Mouse (Mus musculus) spleen, postnatal 36 days (tissue): Measurements from ENCODE around the gene Bid.
"Not testable (repeated sequence)": the region's sequence is repeated elsewhere in the genome, so short reads cannot be mapped to it uniquely, and the experiment has no call there.

Experiments used
- DNase-seq, 2 experiments: peaks; one replicate each; pipeline ENCODE4 v3.0.0; 2022; ENCODE audit warnings: low spot score in 2 of 2, mixed read lengths in 1 of 2

The Bid gene

DNA sequence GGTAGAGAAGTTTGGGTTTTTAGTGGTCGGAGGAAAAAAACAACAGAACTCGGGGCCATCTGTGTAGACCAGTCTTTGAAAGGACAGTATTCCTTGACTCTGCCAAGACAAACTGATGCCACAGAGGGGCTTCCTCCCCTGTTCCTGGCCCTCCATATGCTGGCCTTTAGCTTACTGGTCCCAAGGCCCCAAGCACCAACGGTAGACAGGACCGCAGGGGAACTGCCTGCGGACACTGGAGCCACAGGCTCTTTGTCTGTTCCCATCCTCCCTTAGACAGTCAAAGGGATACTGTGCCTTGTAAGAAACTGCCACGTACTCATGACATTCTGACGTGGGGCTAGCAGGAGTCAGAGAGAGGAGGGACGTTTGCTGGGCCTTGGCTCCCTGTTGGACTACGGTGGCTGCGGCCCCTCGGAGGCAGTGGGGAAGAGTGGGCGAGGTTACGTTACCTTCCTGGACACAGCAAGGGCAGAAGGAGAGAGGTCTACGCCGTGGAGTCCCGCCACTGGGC lies 20.5 kb upstream of the Bid start:
- DNase-seq, result no peak

DNA sequence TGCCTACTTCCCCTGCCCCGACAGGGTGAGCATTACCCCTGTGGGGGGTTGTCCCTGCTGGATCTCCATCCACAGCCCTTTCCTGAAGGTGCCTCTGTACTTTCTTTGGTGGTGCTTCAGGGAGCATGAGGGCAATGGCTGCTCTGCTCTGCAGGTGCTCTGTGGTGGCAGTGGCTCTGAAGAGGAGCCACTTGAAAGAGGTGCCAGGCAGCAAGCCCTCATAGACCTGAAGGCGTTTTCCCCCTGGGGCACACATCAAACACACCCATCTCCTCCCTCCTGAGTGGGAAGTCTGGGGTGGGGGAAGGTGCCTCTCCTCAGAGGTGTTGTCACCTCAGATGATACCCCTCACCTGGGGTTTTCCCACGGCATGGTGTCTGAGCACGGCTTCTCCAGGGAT lies 17.5 kb upstream of the Bid start:
- DNase-seq, result peak in 1 of 2 experiments; percentile 22

DNA sequence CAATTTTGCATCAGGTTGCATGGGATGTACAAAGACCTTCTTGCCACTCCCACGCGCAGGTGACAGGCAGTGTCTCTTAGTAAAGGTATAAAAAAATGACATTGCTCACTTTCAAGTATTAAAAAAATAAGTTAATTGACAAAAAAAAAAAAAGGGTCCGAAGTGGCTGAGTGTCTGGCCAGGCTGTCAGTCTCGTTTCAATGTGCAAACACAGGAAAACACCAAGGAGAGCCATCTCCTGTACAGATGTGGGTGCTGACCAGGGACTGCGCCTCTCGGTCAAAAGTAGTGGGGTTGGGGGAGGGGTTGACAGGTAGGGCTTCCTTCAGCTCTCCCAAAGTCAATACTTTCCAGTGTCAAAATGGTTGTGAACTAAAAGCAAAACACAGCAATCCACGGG lies 17.0 kb upstream of the Bid start:
- no peak for DNase-seq

DNA sequence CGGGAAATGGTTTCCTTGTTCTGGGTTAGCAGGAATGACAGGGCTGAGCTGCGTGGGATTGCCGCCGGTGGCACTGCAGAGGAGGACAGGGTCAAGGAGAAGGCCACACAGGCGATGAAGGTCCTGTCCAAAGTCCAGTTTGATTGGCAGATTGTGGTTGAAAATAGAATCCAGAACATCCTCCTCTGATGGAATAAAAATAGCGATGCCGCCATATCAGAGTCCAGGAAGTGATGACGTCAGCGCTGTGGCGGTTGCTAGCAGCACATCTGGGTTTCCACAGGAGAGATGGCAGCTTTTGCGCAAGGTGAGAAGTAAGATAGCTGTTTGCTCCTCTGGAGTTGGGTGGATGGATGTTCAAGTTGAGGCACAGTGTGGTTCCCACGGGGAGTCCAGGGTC lies 15.9 kb upstream of the Bid start:
- DNase-seq, result no peak

DNA sequence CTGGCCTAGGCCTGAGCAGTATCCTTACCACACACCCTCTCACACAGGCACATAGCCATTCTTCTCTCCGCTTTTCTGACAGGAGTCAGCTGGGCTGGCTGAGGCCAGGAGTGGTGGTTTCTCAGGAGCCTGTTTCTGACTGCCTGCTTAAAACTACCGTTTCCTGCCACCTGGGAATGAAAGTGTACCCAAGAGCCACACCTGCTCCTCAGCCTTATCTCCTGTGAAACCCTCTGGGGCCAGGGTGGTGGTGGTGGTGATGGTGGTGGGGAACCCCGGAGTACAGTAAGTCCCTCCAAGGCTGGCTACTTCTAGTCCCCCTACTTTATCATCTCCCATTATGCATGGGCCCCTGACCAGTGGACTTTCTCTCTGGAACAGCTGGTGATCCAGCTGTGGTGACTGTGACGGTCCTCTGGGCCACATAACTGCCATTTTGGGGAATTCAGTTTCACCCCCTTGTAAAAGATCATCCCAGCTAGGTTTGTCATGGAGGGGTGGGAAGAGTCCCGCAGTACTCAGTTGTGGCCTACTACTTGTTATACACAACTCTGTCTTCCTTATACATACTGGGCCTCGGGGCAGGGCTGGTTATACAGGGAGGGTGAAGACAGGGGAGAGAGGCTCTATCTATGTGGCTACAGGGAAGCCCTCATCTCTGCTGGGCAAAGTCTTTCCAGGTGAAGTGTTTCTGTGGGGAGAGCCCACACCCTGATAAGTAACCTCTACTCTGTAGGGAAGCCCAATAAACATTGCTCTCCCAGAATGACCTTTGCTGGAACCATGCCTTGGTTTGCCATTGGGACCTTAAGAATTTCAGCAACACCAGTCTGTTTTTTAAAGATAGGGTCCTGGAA lies 14.0 kb upstream of the Bid start:
- peak; percentile 50 to 58 for DNase-seq

DNA sequence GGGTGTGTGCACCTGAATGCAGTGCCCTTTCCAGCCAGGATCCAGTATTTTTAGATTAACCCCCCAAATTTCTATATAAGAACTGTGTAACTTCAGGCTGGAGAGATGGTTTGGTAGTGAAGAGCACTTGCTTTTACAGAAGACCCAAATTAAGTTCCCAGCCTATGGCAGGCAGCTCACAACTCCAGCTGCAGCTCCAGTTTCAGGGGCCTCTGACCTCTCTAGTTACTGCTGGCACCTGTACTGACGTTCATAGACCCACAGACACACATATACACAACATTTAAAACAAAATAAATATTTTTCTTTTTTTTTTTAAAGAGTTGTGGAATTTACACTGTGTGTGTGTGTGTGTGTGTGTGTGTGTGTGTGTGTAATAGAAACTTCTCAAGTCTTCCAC lies 12.8 kb upstream of the Bid start:
- DNase-seq, result no peak

DNA sequence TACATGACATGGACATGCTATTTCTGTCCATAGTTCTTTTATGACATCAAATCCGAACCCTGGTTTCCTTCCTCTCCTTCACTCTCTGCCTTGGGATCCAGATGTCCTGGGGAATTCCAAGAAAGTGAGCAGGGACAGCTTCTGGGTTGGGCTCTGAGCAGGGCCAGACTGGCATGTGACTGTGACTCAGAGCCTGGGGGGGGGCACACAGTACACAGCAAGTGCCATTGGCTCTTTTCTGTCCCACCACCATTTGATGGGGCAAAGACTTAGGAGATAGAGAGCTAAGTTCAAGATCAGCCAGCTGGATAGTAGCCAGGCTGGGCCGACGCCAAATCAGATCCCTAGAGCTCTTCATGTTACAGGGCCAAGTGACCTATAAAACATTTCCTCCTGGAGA lies 11.1 kb upstream of the Bid start:
- no peak for DNase-seq

DNA sequence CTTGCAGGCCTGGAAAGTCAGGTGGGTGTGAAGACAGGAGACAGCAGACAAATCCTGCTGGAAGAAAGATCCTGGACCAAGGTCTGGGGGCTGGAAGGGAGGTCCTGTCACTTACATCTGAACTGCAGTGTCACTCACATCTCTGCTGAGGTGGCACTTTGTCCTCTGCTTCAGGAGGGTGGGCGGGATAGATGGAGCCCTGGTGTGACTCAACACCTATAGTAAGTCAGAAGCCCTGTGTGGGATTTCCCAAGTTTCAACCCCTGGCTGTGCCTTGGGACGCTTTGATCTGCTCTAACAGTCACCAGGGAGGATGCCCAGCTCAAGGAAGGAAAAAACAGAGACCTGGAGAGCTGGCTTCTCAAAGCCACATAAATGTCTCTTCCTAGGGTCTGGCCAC lies 10.2 kb upstream of the Bid start:
- no peak for DNase-seq

DNA sequence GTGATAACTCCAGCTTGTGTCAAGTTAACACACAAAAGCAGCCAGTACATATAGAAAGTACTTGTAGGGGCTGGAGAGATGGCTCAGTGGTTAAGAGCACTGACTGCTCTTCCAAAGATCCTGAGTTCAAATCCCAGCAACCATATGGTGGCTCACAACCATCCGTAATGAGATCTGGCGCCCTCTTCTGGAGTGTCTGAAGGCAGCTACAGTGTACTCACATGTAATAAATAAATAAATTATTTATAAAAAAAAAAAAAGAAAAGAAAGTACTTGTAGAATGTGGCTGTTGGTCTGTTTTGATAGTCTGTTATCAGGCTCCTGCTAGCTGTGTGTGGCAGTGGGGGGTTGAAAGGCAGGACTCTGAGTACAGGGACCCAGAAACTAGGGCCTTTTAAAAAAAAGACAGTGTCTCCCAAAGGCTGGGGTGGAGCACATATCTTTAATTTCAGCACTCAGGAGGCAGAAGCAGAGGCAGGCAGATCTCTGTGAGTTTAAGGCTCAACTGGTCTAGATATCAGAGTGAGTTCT lies 8.2 kb upstream of the Bid start:
- DNase-seq, result not testable (repeated sequence)

DNA sequence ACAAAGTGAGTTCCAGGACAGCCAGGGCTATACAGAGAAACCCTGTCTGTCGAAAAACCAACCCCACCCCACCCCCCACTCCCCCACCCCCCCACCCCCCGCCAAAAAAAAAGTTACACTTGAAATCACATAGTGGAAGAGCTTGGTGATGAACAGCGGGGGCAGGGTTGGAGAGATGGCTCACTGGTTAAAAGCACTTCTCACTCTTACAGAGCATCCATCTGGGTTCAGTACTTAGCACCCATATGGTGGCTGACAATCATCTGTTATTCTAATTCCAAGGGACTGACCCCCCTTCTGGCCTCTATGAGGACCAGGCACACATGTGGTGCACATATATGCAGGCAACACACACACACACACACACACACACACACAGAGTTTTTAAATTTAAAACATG lies 1.3 kb upstream of the Bid start:
- no peak for DNase-seq

DNA sequence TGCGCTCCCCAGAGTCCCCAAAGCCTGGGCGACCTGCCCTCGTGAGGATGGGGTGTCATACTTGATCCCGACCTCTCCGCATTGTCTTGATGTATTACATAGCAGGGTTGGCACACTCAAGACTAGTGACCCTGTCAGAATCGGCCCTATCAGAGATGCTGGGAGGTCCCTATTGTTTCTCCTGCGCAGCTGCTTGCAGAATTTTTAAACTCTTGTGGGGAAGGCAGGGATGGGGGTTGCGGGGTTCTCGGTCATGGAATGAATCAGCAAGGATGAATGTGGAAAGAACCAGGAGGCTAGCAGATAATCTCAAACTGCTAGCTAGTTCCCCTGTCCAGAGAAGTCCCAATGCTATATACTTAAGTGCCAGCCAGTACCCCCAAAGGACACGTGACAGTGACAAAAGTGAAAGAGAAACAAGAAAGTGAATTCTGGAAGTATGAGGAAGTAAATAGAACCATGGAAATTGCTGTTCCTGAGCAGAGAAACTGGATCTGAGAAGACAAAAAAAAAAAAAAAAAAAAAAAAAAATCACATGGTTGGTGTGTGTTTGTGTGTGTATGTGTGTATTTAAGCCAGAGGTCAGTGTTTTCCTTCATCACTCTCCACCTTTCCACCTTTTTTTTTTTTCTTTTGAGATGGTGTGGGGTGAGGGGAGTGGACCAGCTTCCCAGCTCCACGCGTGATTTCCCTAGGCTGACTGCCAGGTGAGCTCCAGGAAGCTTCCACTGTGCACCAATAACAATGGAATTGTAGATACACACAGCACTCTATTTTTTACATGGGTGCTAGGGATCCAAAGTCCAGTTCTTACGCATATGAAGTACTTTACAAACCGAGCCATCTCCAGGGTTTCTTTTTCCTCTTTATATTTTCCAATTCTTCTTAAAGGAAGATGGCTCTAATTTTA lies 574 bp upstream of the Bid start:
- peak; percentile 35 to 58 for DNase-seq

DNA sequence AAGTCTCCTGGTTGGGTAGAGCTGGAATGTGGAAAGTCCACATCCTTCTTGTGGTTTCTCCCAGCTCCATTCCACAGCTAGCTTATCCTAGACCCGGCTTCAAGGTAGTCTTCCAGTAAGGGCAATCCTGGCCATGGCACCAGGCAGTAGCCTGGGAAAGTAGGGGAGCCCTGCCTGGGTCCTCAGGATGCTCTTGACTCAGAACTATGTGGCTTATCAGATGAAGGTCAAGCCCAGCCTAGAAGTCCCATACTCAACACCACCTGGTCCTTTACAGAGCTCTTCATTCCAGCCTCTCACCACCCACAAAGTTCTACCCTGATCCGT lies 1.0 kb downstream of the Bid start:
- no peak for DNase-seq

DNA sequence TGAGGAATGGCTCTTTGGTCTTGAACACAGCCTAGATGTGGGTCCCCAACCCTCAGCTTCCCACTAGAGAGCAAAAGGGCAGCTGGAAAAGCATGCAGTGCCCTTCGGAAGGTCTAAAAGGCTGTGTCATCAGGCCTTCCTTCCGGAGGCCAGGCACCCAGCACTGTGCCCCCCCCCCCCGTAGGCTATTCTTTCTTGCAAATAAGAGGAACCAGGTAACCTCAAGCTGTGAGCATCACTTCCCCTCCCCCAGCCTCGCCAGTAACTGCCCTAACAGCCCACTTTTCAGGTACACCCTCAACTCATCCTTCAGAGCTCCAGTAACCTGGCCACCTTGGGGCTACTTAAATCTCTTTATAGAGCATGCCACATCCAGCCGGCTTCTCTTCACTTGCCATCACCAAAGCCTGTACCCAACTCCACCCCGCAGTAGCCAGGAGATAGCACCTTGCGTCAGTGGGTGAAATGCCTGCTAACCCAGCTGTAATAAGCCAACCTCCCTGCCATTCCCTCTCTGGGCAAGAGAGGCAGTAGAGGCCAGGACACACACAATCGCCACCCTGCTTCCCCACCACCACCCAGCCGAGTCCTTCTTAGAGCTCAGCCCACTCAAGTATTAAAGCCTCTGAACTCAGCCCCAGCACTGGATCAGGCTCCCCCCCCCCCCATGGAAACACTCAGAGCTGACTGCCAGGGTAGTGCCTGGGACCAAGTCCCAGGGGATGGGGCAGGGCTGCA lies 1.6 kb downstream of the Bid start:
- DNase-seq, result peak; percentile 80 to 83

DNA sequence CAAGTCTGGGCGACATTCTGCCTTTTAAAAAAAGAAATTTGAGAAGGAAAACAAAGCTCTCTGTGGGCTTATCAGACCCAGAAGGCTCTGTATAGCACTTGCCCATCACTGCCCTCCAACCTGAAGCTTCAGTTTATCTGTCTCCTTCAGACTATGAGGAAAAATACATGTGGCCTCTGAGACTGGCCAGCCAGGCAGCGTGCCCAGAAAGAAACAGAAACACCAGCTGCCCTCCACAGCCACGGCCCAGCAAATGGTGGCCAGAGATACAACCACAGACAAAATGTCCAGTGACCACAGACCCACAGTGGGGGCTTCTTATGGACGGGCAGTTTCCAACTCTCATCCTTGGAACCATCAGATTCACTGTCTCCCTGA lies 2.1 kb downstream of the Bid start:
- DNase-seq, result peak in 1 of 2 experiments; percentile 44

DNA sequence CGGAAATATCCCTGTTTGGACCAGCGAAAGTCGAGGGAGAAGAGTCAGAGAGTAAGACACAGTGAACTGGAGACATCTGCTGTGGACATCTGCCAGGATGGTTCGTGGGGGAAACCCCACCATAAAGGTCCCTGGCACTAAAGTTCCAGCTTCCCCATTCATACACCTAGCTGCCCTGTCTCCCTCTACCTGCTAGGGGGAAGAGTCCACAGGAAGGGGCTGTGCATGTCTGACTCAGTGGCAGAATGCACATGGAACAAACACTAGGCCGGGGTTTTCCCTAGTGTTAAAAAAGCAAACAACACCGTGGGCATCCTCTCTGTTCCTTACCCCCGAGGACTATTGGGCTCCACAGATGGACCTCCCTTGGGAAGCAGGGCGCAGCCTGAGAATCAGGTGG lies 2.9 kb downstream of the Bid start:
- DNase-seq, result peak; percentile 48 to 58

DNA sequence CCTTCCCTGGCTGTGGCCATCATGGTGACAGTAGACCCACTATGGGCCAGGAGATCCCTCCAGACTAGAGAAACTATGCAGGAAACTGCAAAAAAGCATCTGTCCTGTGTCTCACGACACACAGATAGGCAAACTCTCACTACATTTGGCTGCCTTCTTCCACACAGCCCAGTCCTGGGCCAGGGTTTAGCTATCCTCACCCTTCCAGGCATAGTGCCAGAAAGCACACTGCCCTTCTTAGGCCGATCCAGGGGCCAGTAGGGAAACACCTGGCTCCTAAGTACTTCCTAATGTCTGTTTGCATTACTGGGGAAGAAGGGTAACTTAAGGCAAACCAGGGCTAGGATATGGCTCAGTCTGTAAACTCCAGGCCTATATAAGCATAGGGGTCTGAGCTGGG lies 3.7 kb downstream of the Bid start:
- DNase-seq, result no peak

DNA sequence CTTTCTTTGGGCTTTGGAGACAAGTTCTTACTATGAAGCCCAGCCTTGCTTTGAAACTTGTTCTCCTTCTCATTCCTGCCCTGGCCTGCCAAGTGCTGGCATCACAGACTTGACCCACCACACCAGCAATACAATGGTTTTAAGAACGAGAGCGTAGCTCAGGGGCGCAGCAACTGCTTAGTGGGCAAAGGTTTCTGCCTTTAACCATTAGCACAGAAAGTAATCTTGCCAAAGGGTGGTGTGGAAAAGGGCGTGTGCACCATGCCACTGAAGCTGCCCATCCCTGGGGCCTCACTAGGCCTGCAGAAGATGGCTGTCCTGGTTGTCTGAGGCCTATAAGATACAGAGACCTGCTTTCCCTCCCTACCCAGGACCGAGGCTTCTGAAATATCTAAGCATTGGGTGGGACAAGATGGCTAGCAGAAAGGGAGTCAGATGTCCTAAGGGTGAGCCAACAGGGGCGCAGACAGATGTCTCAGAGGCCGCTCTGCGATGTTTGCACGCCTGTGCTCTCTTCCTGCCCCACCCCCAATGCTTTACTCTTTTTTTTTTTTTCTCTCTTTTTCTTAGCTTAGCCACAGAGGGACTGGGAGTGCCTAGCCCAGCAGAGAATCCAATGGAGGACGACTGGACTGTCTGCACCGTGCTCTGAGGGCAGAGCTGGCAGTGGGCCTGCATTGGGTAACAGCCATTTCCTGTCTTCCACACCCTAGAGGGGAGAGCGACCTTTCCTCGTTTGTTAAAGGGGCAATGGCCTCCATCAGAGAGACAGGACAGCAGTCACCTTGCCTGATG lies 5.2 kb downstream of the Bid start:
- DNase-seq, result no peak

DNA sequence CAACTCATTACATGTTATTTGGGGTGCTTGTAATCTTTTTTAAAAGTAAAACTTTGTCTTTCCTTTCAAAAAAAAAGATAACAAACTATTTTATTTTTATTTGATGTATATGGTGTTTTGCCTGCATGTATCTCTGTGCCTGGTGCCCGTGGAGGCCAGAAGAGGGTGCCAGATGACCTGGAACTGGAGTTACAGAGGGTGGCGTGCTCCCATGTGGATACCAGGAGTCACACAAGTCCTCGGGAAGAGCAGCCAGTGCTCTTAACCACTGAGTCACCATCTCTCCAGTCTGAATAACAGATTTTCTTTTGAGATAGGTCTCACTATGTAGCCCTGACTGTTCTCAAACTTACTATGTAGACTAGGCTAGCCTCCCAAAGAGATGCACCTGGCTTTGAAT lies 7.2 kb downstream of the Bid start:
- no peak for DNase-seq

DNA sequence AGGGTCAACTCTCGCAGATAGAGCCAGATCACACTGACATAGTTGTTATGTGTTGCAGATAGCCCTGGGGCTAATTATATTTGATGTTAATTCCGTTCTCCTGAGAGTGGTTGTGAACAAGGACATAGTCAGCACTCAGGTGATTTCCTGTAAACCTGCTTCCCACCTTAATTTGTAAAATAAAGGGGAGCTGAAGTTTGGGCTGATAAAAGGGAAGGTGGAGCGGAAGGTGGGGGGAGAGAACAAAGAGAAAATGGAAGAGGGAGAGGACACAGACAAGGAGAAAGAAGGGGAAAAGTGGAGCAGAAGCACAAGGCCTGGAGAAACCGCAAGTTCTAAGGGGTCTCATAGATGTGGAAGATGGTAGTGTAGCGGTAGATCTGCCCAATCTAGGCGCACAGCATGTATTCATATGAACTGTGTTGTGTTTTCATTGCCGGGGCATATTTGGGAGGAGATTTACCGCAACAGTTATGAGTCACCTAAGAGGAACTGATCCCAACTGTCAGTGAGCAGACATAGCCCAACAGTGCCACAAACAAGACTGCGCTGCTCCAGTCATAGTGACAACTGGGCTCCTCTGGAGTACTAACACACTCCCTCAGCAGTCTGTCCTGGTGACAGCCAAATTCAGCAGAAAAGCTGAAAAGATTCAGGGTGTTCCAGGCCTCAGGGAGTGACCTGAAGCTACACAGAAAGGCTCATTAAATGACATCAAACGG lies 8.6 kb downstream of the Bid start:
- DNase-seq, result not testable (repeated sequence)

DNA sequence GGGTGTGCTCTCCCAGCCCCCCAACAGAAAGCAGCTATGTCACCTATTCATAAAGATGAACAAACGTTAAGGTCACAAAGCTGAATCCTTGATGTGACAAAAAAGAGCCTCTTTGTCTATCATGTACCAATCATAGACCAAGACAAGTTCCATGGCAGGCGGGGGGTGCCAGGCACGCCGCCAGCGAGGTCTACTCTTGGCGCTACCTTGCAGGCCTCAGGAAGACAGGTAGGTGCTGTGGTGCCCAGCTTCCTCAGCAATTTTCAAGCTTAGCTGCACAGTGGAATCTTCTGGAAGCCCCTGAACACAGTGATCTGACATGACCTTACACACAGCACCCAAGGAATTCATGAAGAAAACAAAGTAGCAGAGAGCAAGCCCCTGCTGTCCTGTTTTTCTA lies 10.1 kb downstream of the Bid start:
- DNase-seq, result no peak
